Mouse (Mus musculus): ENCODE results near the gene Supt16. TPM values are rescaled to one million over a fixed set of nuclear protein-coding genes. Genes with fewer than 3 reads are reported as not detected.

The Supt16 gene
- total RNA-seq, 2 experiments from 2014 or later: 11.7 to 11.9 TPM

DNA sequence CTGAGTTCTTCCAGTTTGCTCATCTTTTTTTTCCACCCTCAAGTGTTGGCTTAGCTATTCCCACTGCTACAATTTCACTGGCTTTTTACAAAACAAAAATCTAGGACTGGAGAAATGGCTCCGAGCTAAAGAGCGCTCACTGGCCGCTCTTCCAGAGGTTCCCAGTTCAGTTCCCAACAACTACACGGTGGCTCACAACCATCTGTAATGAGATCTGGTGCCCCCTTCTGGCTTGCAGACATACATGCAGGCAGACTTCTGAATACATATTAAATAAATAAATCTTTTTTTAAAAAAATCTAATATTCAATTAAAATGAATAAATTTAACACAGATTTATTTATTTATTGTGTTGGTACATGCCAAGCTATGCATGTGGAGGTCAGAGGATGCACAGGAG lies 50.7 kb downstream of the Supt16 start:
- DNase-seq: no peak

DNA sequence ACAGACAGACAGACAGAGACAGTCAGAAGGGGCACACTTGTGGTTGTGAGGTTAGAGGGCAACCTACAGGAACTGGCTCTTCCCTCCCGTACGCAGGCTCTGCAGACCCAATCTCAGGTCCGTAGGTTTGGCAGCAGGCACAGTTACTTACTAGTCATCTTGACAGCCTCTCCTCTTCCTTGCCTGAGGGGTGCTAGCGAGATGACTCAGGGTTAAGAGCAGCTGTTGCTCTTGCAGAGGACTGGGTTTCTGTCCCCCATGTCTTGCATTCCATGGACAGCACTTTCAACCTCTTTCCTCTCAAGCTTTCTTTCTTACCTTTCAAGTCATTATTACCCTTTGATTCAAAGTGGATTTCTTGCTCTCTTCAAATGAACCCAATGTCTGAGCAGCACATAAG lies 53.1 kb downstream of the Supt16 start:
- DNase-seq: no peak

DNA sequence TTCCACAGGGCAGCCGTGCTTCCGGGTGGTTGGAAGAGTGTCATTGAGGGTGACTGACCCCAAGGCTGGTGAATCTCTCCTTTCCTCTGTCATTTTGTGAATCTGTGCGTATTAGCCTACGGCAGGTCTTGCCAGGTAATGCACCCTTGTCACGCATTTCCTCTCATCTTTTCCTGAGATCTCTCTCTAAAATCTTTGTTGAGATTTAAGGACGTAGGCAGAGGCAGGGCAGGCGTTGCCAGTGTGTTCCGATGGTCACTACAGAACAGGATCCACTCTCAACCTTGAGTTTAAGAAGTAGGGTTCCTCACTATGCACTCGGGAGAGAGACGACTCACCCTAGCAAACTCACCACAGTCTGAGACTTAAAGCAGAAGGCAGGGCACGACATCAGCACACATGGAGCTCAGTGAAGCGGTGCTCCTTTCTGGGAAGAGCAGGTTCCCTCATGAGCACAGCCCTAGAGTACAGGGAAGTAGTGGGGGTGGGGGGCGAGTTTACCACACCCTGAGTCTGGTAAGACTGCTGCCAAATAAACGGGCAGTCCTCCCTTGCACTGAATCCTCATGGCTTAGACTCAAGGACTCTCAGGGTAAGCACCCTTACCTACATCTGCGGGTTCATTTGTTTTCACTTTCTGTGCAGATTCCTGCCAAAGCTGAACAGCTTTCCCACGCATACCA lies 55.6 kb downstream of the Supt16 start:
- DNase-seq: no peak

DNA sequence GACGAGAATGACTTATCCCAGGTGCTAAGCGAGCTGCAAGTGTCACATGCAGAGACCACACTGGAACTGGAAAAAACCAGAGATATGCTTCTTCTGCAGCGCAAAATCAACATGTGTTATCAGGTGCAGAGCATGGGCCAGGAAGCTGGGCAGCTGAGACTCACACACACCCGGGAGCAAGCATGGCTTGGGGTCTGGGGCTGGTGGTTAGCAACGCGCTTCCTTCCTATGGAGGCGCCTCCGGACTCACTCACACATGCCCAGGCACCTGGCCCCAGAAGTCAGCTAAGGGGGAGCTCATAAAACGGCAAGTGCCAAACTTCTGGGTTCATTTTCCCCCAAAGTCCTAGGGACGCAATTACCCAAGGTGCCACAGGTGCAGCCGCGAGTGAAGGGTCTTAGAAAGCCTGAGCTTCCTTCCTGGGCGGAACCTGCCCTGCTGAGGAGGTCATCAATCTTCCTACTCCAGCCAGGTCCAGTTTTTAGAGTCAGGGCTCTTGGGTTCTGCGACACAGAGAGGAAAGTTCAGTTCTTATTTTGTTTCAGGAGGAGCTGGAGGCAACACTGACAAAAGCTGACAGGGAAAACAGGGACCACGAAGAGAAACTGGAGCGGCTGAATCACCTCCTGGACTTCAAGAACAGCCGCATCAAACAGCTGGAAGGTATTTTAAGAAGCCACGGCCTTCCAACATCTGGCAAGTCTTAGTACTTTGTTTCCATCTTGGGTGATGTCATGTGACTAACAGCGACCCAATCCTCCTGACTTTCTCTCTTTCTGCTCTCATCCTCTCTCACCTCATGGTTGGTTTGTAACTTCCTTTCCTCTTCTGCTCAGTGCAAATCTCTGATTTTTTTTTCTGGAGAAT lies 56.4 kb downstream of the Supt16 start:
- no peak for DNase-seq

DNA sequence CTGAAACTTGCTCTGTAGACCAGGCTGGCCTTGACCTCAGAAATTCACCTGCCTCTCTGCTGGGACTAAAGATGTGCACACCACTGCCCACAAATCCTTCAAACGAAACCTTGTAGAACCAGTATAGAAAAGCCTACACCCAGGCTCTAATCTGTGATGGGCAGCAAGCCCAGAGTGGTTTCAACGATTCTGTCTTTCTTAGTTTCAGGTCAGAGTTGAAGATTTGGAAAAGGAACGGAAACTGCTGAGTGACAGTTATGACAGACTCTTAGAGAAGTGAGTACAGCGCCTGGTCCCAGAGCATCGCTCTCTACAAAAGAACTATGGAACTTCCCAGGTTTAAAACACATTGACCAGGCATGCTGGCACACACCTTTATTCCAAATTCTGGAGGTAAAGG lies 63.6 kb downstream of the Supt16 start:
- no peak for DNase-seq

DNA sequence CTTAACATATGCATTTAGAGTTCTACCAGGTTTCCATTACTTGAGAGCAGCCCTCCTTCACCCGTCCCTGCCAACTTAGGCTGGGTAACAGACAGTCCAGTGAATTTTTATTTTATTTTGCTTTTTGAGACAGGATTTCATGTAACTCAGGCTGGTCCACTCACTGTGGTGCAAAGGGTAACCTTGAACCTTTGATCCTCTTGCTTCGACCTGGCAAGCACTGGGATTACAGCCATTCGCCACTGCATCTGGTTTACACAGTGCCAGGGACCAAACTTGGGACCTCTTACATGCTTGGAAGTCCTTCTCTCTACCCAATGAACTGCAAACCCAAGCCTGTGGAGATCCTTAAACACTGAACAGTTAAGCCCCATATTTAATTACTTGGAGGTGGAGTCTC lies 72.6 kb downstream of the Supt16 start:
- no peak for DNase-seq

DNA sequence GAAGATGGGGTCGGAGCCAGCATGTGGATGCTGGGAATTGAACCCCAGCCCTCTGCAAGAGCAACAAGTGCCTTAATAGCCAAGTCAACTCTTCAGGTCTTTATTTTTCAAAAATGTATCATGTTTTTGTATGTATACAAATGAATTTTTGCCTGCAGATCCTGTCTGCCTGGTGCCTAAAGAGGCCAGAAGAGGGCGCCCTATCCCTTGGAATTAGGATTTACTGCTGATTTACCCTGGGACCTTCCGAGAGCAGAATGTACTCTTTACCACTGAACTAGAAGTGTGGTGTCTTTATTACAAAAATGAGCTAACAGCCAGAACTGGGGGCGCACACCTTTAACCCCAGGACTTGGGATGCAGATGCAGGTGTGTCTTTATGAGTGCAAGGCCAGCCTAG lies 73.3 kb downstream of the Supt16 start:
- no peak for DNase-seq

DNA sequence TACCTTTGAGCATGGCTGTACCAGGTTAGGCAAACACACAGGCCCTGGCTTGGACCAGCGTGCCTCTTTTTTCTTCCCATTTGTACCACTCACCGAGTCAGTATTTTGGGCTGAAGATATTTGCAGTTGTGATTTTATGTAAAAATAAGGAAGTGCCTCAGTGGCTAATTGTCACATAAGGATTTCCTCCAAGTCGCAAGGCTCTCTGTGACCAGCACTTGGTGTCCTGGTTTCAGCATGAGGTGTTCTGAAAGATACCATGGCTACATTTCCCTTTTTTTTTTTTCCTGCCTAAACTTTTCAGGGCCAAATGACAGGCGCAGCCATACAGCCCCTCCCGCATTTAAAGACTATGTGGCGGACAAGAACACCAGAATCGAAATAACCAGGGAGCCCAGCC lies 77.0 kb downstream of the Supt16 start:
- DNase-seq: no peak

DNA sequence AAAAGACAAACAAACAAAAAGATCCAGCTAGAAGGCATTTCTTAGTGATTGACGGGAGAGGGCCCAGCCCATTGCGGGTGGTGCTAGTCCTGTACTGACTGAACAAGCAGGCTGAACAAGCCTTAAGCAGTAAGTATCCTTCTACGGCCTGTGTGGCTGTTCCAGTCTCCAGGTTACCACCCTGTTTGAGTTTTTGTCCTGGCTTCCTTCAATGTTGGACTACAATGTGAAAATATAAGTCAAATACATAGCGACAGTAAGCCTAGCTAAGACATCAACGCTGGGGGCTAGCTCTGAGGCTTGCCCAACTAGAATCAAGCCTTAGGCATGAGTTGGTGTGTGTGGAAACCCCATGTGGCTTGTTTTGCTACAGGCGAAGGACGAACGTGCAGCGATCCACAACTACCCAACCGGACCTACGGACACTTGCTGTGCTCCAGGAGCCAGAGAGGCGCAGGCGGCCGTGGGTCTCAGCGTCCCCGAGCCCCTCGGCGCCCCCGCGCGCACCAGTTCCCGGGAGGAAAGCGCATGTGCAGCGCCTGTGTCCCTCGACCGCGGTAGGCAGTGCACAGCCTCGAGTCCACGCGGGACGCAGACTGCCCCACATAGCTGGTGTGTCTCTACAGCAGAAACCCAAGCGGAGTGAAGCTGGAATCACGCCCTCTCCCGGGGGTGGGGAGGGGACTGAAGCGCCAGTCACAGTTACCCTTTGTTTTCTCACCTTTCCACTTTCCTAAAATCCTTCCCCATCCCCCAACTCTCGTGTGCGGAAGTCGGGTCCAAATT lies 78.2 kb downstream of the Supt16 start:
- peak; percentile 36 for DNase-seq

DNA sequence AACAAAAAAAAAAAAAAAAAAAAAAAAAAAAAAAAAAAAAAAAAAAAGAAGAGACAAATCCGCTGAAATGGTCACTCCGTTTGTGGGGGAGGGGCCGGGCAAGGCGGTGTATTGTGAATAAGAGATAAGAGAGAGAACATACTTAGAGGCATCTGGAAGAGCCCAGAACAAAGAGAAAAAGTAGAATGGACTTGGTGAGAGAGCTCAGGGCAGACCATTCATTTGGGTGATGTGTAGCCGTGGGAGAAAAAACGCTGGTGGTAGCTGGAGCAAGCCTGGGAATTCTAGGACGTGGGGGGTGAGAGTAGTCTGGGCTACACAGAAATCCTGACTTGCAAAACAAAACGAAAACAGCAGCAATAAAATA lies 78.8 kb downstream of the Supt16 start:
- DNase-seq: no peak

DNA sequence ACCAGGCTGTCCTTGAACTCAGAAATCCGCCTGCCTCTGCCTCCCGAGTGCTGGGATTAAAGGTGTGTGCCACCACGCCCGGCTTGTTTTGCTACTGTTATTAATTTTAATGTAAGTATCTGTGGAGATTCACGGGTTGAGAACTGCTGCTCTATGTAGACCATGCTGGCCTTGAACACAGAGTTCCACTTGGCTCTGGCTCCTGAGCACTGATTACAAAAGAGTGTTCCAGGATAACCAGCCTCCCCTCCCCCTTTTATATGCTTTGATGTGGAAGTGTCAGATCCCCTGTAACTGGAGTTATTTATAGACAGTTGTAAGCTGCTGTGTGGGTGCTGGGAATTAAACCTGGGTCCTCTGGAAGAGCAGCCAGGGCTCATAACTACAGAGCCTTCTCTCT lies 80.0 kb downstream of the Supt16 start:
- DNase-seq: no peak

DNA sequence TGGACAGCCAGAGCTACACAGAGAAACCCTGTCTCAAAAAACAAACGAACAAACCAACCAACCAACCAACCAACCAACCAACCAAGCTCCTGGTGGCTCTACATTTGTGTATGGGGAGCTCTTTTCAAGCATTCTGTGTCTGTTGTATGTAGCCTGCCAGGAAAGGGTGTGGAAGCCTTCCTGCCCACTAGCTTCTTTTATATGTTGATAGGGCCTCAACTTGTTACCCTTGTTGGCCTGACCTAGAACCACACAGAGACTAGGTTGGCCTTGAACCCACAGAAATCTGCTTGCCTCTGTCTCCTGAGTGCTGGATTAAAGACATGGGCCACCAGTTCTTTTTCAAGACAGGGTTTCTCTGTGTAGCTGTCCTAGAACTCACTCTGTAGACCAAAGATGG lies 83.1 kb downstream of the Supt16 start:
- DNase-seq: no peak

Other genes starting within 250 kb of the Supt16 start
- 10 to 100 TPM; 17.2 to 17.6 TPM for gene Arhgef40, start 212.7 kb downstream of the Supt16 start, total RNA-seq (2021)
- gene Tmem253, start 181.8 kb downstream of the Supt16 start, total RNA-seq (2021): 1 to 10 TPM; 1.5 to 2.1 TPM
- gene Zfp219, start 176.7 kb downstream of the Supt16 start, total RNA-seq (2021): 10 to 100 TPM; 10.8 to 11.7 TPM
- gene Olfr221, start 155.0 kb downstream of the Supt16 start, total RNA-seq (2021): not detected
- gene Hnrnpc, start 93.4 kb downstream of the Supt16 start, total RNA-seq (2021): 10 to 100 TPM; 71.5 to 72.2 TPM
- not detected for gene Rpgrip1, start 86.7 kb downstream of the Supt16 start, total RNA-seq (2021)
- 10 to 100 TPM; 31.1 to 33.9 TPM for gene Chd8, start 60.4 kb upstream of the Supt16 start, total RNA-seq (2021)
- gene Tox4, start 81.7 kb upstream of the Supt16 start, total RNA-seq (2021): 10 to 100 TPM; 35.8 to 41.6 TPM
- gene Rab2b, start 82.1 kb upstream of the Supt16 start, total RNA-seq (2021): 1 to 10 TPM; 2.3 to 3.5 TPM
- 10 to 100 TPM; 13.7 to 14.0 TPM for gene Mettl3, start 107.7 kb upstream of the Supt16 start, total RNA-seq (2021)
- gene Sall2, start 131.3 kb upstream of the Supt16 start, total RNA-seq (2021): 1 to 10 TPM in 1 of 2 experiments, under 1 TPM in 1; 0.87 to 1.1 TPM
- not detected for gene Olfr1513, start 159.0 kb upstream of the Supt16 start, total RNA-seq (2021)
- gene Olfr1512, start 181.8 kb upstream of the Supt16 start, total RNA-seq (2021): not detected
- not detected for gene Olfr1511, start 200.0 kb upstream of the Supt16 start, total RNA-seq (2021)
- gene Olfr1510, start 217.0 kb upstream of the Supt16 start, total RNA-seq (2021): not detected
- gene Olfr1509, start 245.6 kb upstream of the Supt16 start, total RNA-seq (2021): not detected

Measured in gastrocnemius, postnatal 25 days (tissue).